Mouse (Mus musculus) cerebellum, postnatal 14 days (tissue): ENCODE measurements at regions not wholly inside any gene's neighbourhood (a gene's known extent, or its start where the extent isn't known, plus 50 kb on each side); places are given as distances from the start of the nearest gene placed in this dataset.

Experiments used
- DNase-seq, 2 experiments: peaks; one replicate each; pipeline ENCODE4 v3.0.0; 2021; ENCODE audit warnings: mixed read lengths in 2 of 2

- DNase-seq, result no peak
Measured at GRCm38 (mm10) chr14:73996229-73996628, 335.2 kb downstream of the Gm21750 start.

- DNase-seq, result no peak
Measured at GRCm38 (mm10) chr14:73997796-73998195, 336.8 kb downstream of the Gm21750 start.

- DNase-seq, result no peak
Measured at GRCm38 (mm10) chr14:73999409-73999909, 338.4 kb downstream of the Gm21750 start.

DNA sequence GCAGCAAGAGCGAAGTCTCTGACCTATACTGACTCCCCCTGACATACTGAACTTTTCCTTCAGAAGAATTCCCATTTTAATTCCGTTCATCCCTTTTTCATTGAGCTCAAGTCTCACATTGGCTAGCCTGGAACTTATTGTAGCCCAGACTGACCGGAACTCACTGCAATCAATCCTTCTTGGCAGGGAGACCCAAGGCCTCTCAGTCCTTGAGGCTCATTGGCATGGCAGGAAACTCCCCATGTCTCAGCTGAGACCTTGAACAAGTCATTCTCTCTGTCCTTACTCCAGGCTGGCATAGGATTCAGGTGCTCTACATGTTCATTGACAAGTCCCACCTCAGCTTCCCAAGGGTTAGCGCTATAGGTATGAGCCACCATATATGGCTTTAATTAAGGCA, 345.9 kb downstream of the Gm21750 start:
- DNase-seq, result no peak

- no peak for DNase-seq
Measured at GRCm38 (mm10) chr14:74011555-74011954, 350.5 kb downstream of the Gm21750 start.

DNA sequence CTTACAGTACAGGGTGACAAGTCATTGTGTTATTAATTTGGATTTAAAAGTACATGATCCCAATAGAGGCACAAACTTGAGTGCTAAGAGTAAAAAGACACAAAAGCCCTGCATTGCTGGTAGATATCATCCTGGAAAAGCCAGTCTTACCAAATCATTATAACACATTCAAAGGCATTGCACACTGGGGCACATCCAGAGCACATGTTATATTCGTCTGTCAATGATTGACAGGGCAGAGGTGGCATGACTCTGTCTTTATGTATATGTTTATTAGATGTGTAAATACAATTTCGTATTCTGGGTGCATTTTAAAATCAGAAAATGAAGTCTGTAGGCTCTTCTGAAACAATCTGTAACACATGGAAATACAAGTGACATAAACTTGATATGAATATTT, 358.4 kb downstream of the Gm21750 start:
- DNase-seq, result no peak

DNA sequence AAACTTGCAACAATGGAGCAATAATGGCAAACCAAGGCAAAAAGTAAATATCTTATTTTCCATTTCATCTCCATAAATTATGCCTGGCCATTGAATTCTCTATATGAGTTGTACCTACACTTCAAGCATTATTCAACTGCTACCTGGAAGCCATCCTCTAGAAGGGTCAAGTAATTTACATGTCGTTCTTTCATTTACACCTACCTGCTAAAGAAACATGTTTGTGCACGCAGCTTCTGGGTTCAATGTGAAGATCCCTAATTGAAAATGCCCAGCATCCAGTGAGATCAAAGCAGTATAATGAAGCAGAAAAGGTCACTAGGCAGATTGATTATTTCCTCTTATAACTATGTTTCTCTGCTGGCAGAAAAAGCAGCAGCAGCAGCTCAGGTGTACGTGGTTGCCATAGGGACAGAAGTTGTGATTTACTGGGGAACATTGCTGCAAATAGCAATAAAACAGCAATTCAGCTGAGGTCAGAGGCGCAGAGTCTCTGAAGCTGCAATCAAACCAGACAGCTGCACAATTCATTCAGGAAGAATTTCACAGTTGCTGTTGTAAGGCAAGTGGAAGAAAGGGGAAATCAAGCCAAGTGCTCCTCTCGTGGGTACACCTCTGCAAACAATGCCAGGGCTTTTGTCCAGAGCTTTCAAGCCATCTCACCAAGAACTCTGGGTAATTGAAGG, 386.1 kb downstream of the Gm21750 start:
- DNase-seq, result no peak

DNA sequence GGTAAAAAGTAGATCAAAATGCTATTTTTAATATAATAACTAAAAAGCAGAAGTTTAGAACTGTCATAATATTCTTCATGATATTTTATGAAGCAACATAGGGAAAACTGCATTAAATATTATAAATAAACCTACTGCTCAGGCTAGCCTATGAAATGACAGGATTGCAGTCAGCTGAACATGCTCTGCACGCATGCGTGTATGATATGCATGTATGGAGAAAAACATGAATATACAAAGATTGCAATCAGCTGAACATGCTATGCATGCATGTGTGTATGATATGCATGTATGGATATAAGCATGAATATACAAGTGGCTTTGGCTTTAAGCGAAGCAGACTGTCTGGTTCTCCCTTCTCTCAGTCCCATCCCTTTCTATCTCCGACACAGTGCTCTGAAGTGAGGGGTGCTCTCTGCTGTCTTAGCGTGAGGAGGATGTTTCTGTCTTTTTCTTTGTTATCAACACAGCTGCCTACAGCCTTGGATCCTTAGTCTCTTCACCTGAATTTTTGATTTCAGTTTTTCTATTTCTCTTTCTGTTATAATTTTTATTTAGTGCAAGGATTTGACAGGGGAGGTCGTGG, 386.8 kb downstream of the Gm21750 start:
- no peak for DNase-seq

GRCm38 (mm10) chr14:74048386-74048785, 387.4 kb downstream of the Gm21750 start:
- no peak for DNase-seq

DNA sequence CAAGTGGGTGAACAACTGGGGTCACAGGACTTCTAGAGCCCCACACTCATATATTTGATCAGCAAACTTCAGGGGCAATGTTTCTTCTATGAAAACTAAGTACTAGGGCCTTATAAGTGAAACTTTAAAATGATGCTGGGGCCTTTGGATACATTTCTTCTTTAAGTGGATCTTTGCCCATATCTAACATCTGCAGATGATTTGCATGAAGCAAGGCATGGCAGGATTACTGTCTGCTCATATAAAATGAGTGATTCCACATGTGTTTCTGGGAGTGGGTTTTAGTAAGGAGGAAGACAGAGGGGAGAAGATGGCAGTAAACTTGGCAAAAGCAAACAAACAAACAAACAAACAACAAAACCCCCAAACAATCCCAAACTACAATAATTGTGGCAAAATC, 405.0 kb downstream of the Gm21750 start:
- no peak for DNase-seq

DNA sequence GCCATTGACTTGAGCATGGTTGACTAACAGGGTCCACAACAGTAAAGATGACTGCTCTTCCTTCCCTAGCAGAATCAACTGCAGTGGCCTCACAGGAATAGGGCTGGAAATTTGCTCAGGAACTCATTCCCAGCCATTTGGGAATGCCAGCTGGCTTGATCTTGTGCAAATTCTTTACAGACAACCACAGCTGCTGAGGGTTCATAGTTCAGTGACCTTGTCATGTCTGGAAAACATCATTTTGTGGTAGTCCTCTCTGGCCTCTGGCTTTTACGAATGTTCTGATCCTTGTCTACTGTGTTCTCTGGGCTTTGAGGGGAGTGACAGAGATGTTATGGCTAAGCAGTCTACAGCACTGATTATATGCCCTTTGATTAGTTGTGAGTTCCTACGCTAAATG, 432.0 kb downstream of the Gm21750 start:
- no peak for DNase-seq

DNA sequence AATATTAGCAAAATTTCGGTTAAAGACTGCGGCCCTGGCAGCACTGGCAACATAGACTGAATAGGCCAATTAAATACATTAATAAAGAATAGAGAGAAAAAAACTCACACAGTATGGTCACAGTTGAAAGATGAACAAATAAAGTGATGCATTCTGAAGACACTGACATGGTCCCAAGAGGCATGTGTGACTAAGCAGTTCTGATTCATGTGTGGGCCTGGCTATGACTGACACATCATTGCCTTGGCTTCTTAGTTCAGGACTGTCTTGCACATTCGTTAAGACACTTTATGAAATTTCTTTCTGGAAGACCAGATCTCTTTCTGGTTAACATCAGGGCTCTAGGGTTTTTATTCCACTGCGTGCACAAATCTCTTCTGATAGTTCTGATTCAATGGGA, 438.7 kb downstream of the Gm21750 start:
- DNase-seq, result no peak

DNA sequence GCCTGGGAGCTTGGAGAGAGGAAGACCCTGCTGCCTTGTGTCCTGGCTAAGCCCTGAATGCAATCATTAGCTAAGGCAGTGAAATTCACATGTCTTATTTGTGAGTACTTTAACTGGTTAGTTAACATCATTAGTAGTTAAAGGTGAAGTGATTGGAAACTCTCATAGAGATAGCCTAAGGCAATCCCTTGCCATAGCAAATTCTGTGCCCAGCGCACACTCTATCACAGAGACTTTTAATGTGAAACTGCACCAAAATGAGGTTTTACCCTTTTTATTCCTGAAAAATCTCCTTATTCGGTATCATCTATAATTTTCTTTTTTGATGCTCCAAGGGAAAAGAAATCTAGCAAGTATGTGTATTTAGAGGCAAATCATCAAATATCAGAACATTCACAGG, 451.6 kb downstream of the Gm21750 start:
- no peak for DNase-seq

DNA sequence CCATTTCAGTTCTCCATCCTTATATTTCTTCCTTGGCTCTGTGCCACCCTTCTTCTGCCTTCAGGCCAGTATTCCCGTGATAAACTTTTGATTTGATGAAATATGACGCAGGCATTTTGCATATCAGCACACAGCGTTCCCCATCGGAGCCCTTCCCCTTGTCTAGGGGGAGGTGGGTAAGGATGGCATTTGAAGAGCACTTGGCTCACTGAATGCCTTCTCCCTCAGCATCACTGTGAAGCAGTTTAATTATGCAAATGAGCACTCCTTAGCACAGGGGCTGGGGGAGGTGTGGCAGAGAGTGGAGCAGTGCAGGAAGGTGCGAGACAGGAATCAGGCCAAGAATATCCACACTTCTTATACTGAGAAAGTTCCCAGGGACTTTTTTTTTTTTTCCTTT, 452.1 kb downstream of the Gm21750 start:
- peak; percentile 3 to 15 for DNase-seq

GRCm38 (mm10) chr14:74113556-74113955, 452.5 kb downstream of the Gm21750 start:
- DNase-seq, result no peak

DNA sequence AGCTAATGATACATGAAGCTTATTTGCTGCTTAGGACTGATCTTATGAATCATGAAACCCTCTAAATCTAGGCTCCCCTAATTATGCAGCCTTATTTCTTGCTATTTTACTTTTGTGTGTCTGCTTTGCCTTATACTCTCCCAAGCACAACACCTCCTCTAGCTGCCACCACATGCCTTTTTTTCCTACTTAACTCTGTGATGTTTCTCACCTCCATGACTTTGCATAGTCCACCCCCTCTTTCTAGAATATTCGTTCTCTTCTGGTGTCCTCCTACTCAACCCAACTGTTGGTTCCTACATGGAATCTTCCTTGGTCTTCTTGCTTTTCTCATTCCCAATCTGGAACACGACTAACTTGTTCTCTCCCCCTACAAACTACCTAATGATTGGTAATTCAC, 456.7 kb downstream of the Gm21750 start:
- DNase-seq, result no peak

GRCm38 (mm10) chr14:74145202-74145700, 484.2 kb downstream of the Gm21750 start:
- no peak for DNase-seq

- DNase-seq, result peak; percentile 71 to 76
Measured at GRCm38 (mm10) chr14:74166221-74166620, 474.4 kb upstream of the Htr2a start.

DNA sequence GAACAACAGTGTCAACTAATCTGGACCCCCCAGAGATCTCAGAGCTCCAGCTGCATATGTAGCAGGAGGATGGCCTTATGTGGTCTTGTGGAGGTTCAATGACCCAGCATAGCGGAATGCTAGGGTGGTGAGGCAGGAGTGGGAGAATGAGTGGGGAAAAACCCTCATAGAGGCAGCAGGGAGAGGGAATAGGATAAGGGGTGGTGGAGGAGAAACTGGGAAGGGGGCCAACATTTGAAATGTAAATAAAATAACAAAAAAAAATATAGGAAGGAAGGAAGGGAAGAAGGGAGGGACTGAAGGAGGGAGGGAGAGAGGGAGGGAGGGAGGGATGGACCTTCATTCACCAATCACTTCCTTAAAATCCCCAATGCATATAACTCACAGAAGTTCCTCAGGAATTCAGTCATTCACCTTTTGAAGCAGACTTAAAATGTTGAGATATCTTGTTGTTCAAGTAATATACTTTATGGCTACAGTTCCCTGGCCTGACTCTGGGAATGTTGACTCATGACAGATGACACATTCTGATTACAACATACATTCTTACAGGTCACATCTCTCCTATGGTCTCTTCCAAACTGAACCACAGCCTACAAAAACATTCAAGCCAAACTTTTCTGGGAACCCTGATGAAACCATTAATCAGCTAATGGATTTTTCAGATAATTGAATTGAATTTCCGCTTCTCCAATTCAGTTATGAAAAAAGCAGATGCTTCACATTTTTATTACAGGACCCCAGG, 471.3 kb upstream of the Htr2a start:
- no peak for DNase-seq

DNA sequence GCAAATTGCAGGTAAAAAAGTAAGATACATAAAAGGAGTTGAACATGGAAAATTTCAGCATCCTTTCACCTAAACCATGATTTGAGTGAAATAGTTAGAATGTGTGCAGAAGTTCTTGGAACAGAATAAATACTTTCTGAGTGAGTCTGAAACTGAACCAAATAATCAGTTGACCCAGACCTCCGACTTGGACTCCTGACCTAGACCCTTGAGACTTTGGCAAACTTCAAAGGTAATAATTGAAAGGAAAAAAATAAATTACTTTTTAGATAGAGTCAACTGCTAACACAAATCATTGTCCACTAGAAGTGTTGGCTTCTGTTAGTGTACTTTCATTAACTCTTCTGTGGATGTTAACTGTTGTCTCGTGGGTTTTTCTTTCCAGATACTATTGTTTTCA, 460.6 kb upstream of the Htr2a start:
- DNase-seq, result no peak

DNA sequence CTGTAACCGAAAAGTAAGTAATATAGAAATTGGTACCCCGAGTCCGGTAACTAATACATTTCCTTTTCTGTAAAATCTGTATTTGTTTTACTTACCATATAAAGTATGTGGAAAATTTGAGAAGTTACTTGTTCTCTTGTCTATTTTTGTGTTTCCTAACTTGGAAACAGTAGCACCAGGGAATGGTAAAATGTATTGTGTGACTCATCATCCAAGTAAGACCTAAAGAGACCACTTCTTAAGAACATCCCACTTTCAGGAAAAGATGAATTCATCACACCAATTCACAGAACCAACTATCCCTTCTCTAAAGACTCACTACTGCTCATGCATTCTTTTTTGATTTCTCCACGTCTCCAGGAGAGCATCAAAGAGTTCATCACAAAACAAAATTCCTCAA, 457.6 kb upstream of the Htr2a start:
- DNase-seq, result no peak

GRCm38 (mm10) chr14:74201710-74202109, 438.9 kb upstream of the Htr2a start:
- DNase-seq, result no peak

- no peak for DNase-seq
Measured at GRCm38 (mm10) chr14:74205011-74205410, 435.6 kb upstream of the Htr2a start.

- no peak for DNase-seq
Measured at GRCm38 (mm10) chr14:74217914-74218446, 422.7 kb upstream of the Htr2a start.
